Mouse (Mus musculus) gastrocnemius, postnatal 36 days (tissue): ENCODE results near the gene Ubtd1. TPM values are rescaled to one million over a fixed set of nuclear protein-coding genes. Genes with fewer than 3 reads are reported as not detected.
A peak's percentile ranks its signal among the peaks of the same experiment; 100 is the strongest.

ENCODE experiments used
- DNase-seq, 2 experiments: peaks; one replicate each; pipeline ENCODE4 v3.0.0; 2022
- intact Hi-C: fragments of 180-260 bp; cut with DNase I; formaldehyde crosslinking; loops from one replicate; pipeline ENCODE4 v1.15.1; 2025
- total RNA-seq, 2 experiments: library from RNA; stranded (reverse); gene quantifications; 2 replicates each; pipeline ENCODE4 v1.2.3; 2021

Ubtd1 gene
- total RNA-seq, 2 experiments from 2014 or later, result 11.7 to 13.4 TPM

- intact Hi-C loops, result no loop called here
- peak in 1 of 2 experiments; percentile 37 for DNase-seq
Observed at GRCm38 (mm10) chr19:42016840-42017239, 35.3 kb downstream of the Ubtd1 start.

GRCm38 (mm10) chr19:42017399-42018247 is 36.1 kb downstream of the Ubtd1 start:
- peak; percentile 57 to 71 for DNase-seq
- intact Hi-C loops, result no loop called here

GRCm38 (mm10) chr19:42019011-42019522 is 37.5 kb downstream of the Ubtd1 start:
- intact Hi-C loops, result no loop called here
- peak in 1 of 2 experiments; percentile 13 for DNase-seq

GRCm38 (mm10) chr19:42021681-42022541 is 40.3 kb downstream of the Ubtd1 start:
- DNase-seq, result no peak
- intact Hi-C loops, result no loop called here

GRCm38 (mm10) chr19:42022542-42022848 is 40.9 kb downstream of the Ubtd1 start:
- intact Hi-C loops, result no loop called here
- no peak for DNase-seq

- DNase-seq, result peak; percentile 74 to 86
- intact Hi-C loops, result loop anchor here (2.0 to 5.0 kb wide), 2 partner anchors 47 to 104 kb away; no protein-coding TSS in a partner anchor
Observed at GRCm38 (mm10) chr19:42026158-42026557, 44.6 kb downstream of the Ubtd1 start.

GRCm38 (mm10) chr19:42031112-42031511 is 49.5 kb downstream of the Ubtd1 start:
- no peak for DNase-seq
- intact Hi-C loops, result no loop called here

- intact Hi-C loops, result loop anchor here (2.0 kb wide), 1 partner anchor 35 kb away; no protein-coding TSS in a partner anchor
Observed at GRCm38 (mm10) chr19:42033611-42034010, 52.0 kb downstream of the Ubtd1 start.

GRCm38 (mm10) chr19:42034146-42034775 is 52.7 kb downstream of the Ubtd1 start:
- intact Hi-C loops, result loop anchor here (2.0 kb wide), 1 partner anchor 35 kb away; no protein-coding TSS in a partner anchor
- peak in 1 of 2 experiments; percentile 32 for DNase-seq

More at GRCm38 (mm10) chr19:42033611-42034010, 52.0 kb downstream of the Ubtd1 start:
- DNase-seq, result peak in 1 of 2 experiments; percentile 33

GRCm38 (mm10) chr19:42034881-42035455 is 53.4 kb downstream of the Ubtd1 start:
- DNase-seq, result no peak
- intact Hi-C loops, result loop anchor here (2.0 to 5.0 kb wide), 2 partner anchors 34 to 112 kb away; partner anchors contain the start of gene Marveld1

- intact Hi-C loops, result loop anchor here (2.0 to 5.0 kb wide), 2 partner anchors 33 to 112 kb away; partner anchors contain the start of gene Marveld1
- peak; percentile 79 to 83 for DNase-seq
Observed at GRCm38 (mm10) chr19:42035456-42036248, 54.1 kb downstream of the Ubtd1 start, which contains the start of gene Ankrd2. Gene Ankrd2 (plus strand): TSS chr19:42036000.

GRCm38 (mm10) chr19:42036357-42036756 is 54.8 kb downstream of the Ubtd1 start:
- intact Hi-C loops, result loop anchor here (5.0 kb wide), 1 partner anchor 111 kb away; the partner anchor contains the start of gene Marveld1
- no peak for DNase-seq

- no peak for DNase-seq
- intact Hi-C loops, result loop anchor here (5.0 kb wide), 1 partner anchor 110 kb away; the partner anchor contains the start of gene Marveld1
Observed at GRCm38 (mm10) chr19:42037167-42037702, 55.7 kb downstream of the Ubtd1 start.

GRCm38 (mm10) chr19:42038310-42038709 is 56.7 kb downstream of the Ubtd1 start:
- DNase-seq, result no peak
- intact Hi-C loops, result loop anchor here (5.0 kb wide), 1 partner anchor 109 kb away; the partner anchor contains the start of gene Marveld1

- no peak for DNase-seq
- intact Hi-C loops, result no loop called here
Observed at GRCm38 (mm10) chr19:42043988-42044387, 62.4 kb downstream of the Ubtd1 start.

GRCm38 (mm10) chr19:42045269-42046102 is 63.9 kb downstream of the Ubtd1 start, which contains the start of gene Hoga1:
Gene Hoga1 (plus strand): TSS chr19:42045610.
- intact Hi-C loops, result no loop called here
- peak; percentile 78 to 82 for DNase-seq

- intact Hi-C loops, result no loop called here
- no peak for DNase-seq
Observed at GRCm38 (mm10) chr19:42050251-42050650, 68.7 kb downstream of the Ubtd1 start.
